In the genomic region with DNA sequence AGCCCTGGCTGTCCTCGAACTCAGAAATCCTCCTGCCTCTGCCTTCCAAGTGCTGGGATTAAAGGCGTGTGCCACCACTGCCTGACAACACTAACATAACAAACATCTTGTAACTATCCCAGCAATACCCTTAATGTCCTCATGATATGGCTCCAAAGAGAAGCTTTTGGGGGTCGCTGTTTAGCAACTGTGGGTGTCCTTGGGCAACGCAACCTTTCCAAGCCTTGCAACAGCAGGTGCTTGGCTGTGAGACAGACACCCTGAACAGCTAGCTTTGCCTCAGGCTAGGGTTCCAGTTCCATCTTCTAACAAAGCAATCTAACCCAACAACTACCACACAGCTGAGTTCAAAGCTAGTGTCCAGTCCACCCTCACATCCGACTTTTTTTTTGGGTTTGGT, we compare ENCODE assay signal across 9 mouse cellular contexts. TPM values are rescaled to one million over a fixed set of nuclear protein-coding genes. Genes with fewer than 3 reads are reported as not detected.
DNase-seq lines count a peak whose midpoint lies in the region; ATAC-seq and TF ChIP-seq lines count a peak whose summit lies in the region.
"Had no signal": no experiment of that assay in that cellular context is flagged by ENCODE, and none has a peak within 500 bp of the region (broad histone marks: within the 10 kb centered on the region; RNA-seq: fewer than 3 reads in every experiment).

No protein-coding gene starts in this region.

- H3K27ac ChIP-seq in heart, embryonic 16.5 days (ENCODE audit: low read length): no peak overlapping the region
- H3K27ac ChIP-seq in bone marrow, adult 2 months (ENCODE audit: control insufficient read depth, insufficient read depth, low read depth, low read length, poor library complexity): no peak overlapping the region
- no peak overlapping the region for H3K27ac ChIP-seq in hindbrain, embryonic 16.5 days (ENCODE audit: low read depth, low read length)
- H3K27ac ChIP-seq in midbrain, embryonic 15.5 days: no peak overlapping the region
- no peak overlapping the region for H3K27ac ChIP-seq in layer of hippocampus, adult 2 months

- H3K4me1 ChIP-seq in heart, embryonic 16.5 days (ENCODE audit: control insufficient read depth, insufficient read depth, low read length): peaks cover 26% of the 10 kb centered on the region
- H3K4me1 ChIP-seq in bone marrow, adult 2 months (ENCODE audit: control insufficient read depth, insufficient read depth, low read length): peaks cover 2% of the 10 kb centered on the region
- H3K4me1 ChIP-seq in hindbrain, embryonic 16.5 days (ENCODE audit: control insufficient read depth, insufficient read depth, low read depth, low read length): peaks cover 30% of the 10 kb centered on the region
- peaks cover 40% of the 10 kb centered on the region for H3K4me1 ChIP-seq in midbrain, embryonic 15.5 days

- no peaks in the 10 kb centered on the region for H3K9me3 ChIP-seq in heart, embryonic 16.5 days (replicated peaks; ENCODE audit: control insufficient read depth, low read length)
- H3K9me3 ChIP-seq in hindbrain, embryonic 16.5 days (ENCODE audit: control insufficient read depth, low read length): no peaks in the 10 kb centered on the region
- no peaks in the 10 kb centered on the region for H3K9me3 ChIP-seq in midbrain, embryonic 15.5 days

- ATAC-seq in heart, embryonic 16.5 days (replicated peaks; ENCODE audit: extremely low read depth, insufficient read depth, low FRiP score): no peak
- no peak for ATAC-seq in hindbrain, embryonic 16.5 days
- no peak for ATAC-seq in midbrain, embryonic 15.5 days (replicated peaks)
- ATAC-seq: Patski had no signal

- no peak for TF ChIP-seq CTCF in bone marrow, adult 2 months (IDR thresholded peaks at IDR 0.05; ENCODE audit: control insufficient read depth, insufficient read depth, low read length)
- no peak for TF ChIP-seq CTCF in layer of hippocampus, adult 2 months (conservative IDR thresholded peaks at IDR 0.05)

- intact Hi-C loops in heart, postnatal 14 days (cut with DNase I): loop anchor here (10.0 kb wide), 1 partner anchor 349 kb away; no protein-coding TSS in a partner anchor
- intact Hi-C loops in gastrocnemius, postnatal 36 days (cut with DNase I): no loop called here

- no peak for DNase-seq in heart, postnatal 14 days
- DNase-seq in layer of hippocampus, adult 2 months (ENCODE audit: low spot score in 2 of 2): no peak
- DNase-seq in c-Kit-positive CD71-positive TER-119-positive erythroid progenitor cells, embryonic 14.5 days (ENCODE audit: low spot score): no peak
- no peak for DNase-seq in gastrocnemius, postnatal 36 days

- peak overlapping the region; percentile 99 for H3K4me2 ChIP-seq in heart, embryonic 16.5 days (ENCODE audit: low read depth, low read length)
- H3K4me2 ChIP-seq in hindbrain, embryonic 16.5 days (ENCODE audit: low read length): peak overlapping the region; percentile 83
- H3K4me2 ChIP-seq in midbrain, embryonic 15.5 days: peak overlapping the region; percentile 89

- peaks cover 36% of the 10 kb centered on the region for H3K36me3 ChIP-seq in heart, embryonic 16.5 days (ENCODE audit: control insufficient read depth, insufficient read depth)
- H3K36me3 ChIP-seq in hindbrain, embryonic 16.5 days (ENCODE audit: control insufficient read depth, insufficient read depth, low read length): peaks cover 24% of the 10 kb centered on the region
- H3K36me3 ChIP-seq in midbrain, embryonic 15.5 days (replicated peaks): peaks cover 29% of the 10 kb centered on the region

- H3K9ac ChIP-seq in heart, embryonic 16.5 days (ENCODE audit: low read length): peak overlapping the region; percentile 77
- H3K9ac ChIP-seq in hindbrain, embryonic 16.5 days (ENCODE audit: low read depth, low read length): peak overlapping the region; percentile 82
- H3K9ac ChIP-seq in midbrain, embryonic 15.5 days: no peak overlapping the region; the same call in 1 of the 2 replicates

- no peak for TF ChIP-seq POLR2A in bone marrow, adult 2 months (IDR thresholded peaks at IDR 0.05; ENCODE audit: borderline replicate concordance, control insufficient read depth, low read depth, low read length)

- H3K27me3 ChIP-seq in heart, embryonic 16.5 days (ENCODE audit: control insufficient read depth, insufficient read depth, low read length): no peaks in the 10 kb centered on the region
- no peaks in the 10 kb centered on the region for H3K27me3 ChIP-seq in hindbrain, embryonic 16.5 days (replicated peaks; ENCODE audit: control insufficient read depth, insufficient read depth, low read length)
- no peaks in the 10 kb centered on the region for H3K27me3 ChIP-seq in midbrain, embryonic 15.5 days (replicated peaks)
- H3K27me3 ChIP-seq: Patski had no signal

- peak overlapping the region; percentile 83 for H3K4me3 ChIP-seq in heart, embryonic 16.5 days (ENCODE audit: low read length)
- peak overlapping the region; percentile 19 for H3K4me3 ChIP-seq in bone marrow, adult 2 months (replicated peaks; ENCODE audit: control insufficient read depth, low read depth, low read length)
- peak overlapping the region; percentile 74 for H3K4me3 ChIP-seq in hindbrain, embryonic 16.5 days (ENCODE audit: low read length)
- H3K4me3 ChIP-seq in midbrain, embryonic 15.5 days: peak overlapping the region; percentile 86
- no peak overlapping the region; the same call in 1 of the 2 replicates for H3K4me3 ChIP-seq in layer of hippocampus, adult 2 months

- WGBS in heart, embryonic 16.5 days: 63% methylated on average over 5 of the region's 5 CpGs
- WGBS in bone marrow, adult 2 months: 42% methylated on average over 5 of the region's 5 CpGs
- 63% methylated on average over 5 of the region's 5 CpGs for WGBS in hindbrain, embryonic 16.5 days
- WGBS in midbrain, embryonic 15.5 days: 71% methylated on average over 5 of the region's 5 CpGs

RNA-seq across cellular contexts. Expression of gene Arpc5l, which starts 1.6 kb away (rescaled TPM):
- polyA plus RNA-seq in heart, embryonic 16.5 days (2015; fragmentation: Nextera tagmentation; extraction: Ambion mirVana): 77.4 and 83.3 TPM in 2 replicates
- total RNA-seq in heart, postnatal 14 days (2021): 10 to 100 TPM; 68.4 to 73.5 TPM
- polyA plus RNA-seq in bone marrow, adult 2 months (2011; ENCODE audit: insufficient read depth, insufficient read length, low replicate concordance, missing spikeins): 42.4 and 71.5 TPM in 2 replicates
- polyA plus RNA-seq in hindbrain, embryonic 16.5 days (2015; fragmentation: Nextera tagmentation; extraction: Ambion mirVana): 140 and 152 TPM in 2 replicates
- polyA plus RNA-seq in midbrain, embryonic 15.5 days (2015; fragmentation: Nextera tagmentation; extraction: Ambion mirVana): 129 and 136 TPM in 2 replicates
- 10 to 100 TPM; 88.5 to 92.8 TPM for total RNA-seq in layer of hippocampus, adult 2 months (2021)
- 100 to 1,000 TPM in 1 of 2 experiments, 10 to 100 TPM in 1; 94.7 to 101 TPM for total RNA-seq in gastrocnemius, postnatal 36 days (2021)

RNA-seq across cellular contexts. Expression of gene Rpl35, which starts 1.9 kb away (rescaled TPM):
- 479 and 487 TPM in 2 replicates for polyA plus RNA-seq in heart, embryonic 16.5 days (2015; fragmentation: Nextera tagmentation; extraction: Ambion mirVana)
- total RNA-seq in heart, postnatal 14 days (2021): 100 to 1,000 TPM; 312 to 359 TPM
- 129 and 218 TPM in 2 replicates for polyA plus RNA-seq in bone marrow, adult 2 months (2011; ENCODE audit: insufficient read depth, insufficient read length, low replicate concordance, missing spikeins)
- polyA plus RNA-seq in hindbrain, embryonic 16.5 days (2015; fragmentation: Nextera tagmentation; extraction: Ambion mirVana): 497 and 554 TPM in 2 replicates
- 523 and 527 TPM in 2 replicates for polyA plus RNA-seq in midbrain, embryonic 15.5 days (2015; fragmentation: Nextera tagmentation; extraction: Ambion mirVana)
- 100 to 1,000 TPM; 247 to 255 TPM for total RNA-seq in layer of hippocampus, adult 2 months (2021)
- 100 to 1,000 TPM; 216 to 254 TPM for total RNA-seq in gastrocnemius, postnatal 36 days (2021)

RNA-seq across cellular contexts. Expression of gene Wdr38, which starts 6.2 kb away (rescaled TPM):
- 1.2 and 1.3 TPM in 2 replicates for polyA plus RNA-seq in heart, embryonic 16.5 days (2015; fragmentation: Nextera tagmentation; extraction: Ambion mirVana)
- under 1 TPM; 0.19 to 0.34 TPM for total RNA-seq in heart, postnatal 14 days (2021)
- polyA plus RNA-seq in bone marrow, adult 2 months (2011; ENCODE audit: insufficient read depth, insufficient read length, low replicate concordance, missing spikeins): 1.4 and 2.0 TPM in 2 replicates
- 1.5 and 1.7 TPM in 2 replicates for polyA plus RNA-seq in hindbrain, embryonic 16.5 days (2015; fragmentation: Nextera tagmentation; extraction: Ambion mirVana)
- polyA plus RNA-seq in midbrain, embryonic 15.5 days (2015; fragmentation: Nextera tagmentation; extraction: Ambion mirVana): 1.8 and 1.9 TPM in 2 replicates
- total RNA-seq in layer of hippocampus, adult 2 months (2021): under 1 TPM; 0.47 to 0.69 TPM
- under 1 TPM; 0.17 to 0.31 TPM for total RNA-seq in gastrocnemius, postnatal 36 days (2021)
